Mouse (Mus musculus) limb, embryonic 11.5 days (tissue): ENCODE data around the gene Gucy1b2. TPM values are rescaled to one million over a fixed set of nuclear protein-coding genes. Genes with fewer than 3 reads are reported as not detected.

ENCODE experiments used
- ATAC-seq: fragments of 200-750 bp; cut with Nextera tagmentation; 2 replicates; pipeline ENCODE4 v1.8.0; 2017; ENCODE audit warnings: low read depth; ENCODE audit not compliant: insufficient number of reproducible peaks, low FRiP score, low TSS enrichment
- DNase-seq: peaks from one replicate; pipeline ENCODE4 v3.0.0-alpha.2; 2015; ENCODE audit warnings: low spot score
- H3K27ac ChIP-seq: fragments of 300-500 bp; sonication (generic); replicated peaks from 2 replicates; pipeline ENCODE4 v1.5.1; 2014; ENCODE audit warnings: low read depth, mild to moderate bottlenecking, low read length
- H3K27me3 ChIP-seq: fragments of 300-500 bp; sonication (generic); 2 replicates; pipeline ENCODE4 v1.6.1; 2014; ENCODE audit warnings: mild to moderate bottlenecking, low read length, mixed read lengths; ENCODE audit not compliant: control insufficient read depth, insufficient read depth
- H3K36me3 ChIP-seq: fragments of 300-500 bp; sonication (generic); 2 replicates; pipeline ENCODE4 v1.6.1; 2014; ENCODE audit warnings: mild to moderate bottlenecking, low read length, moderate library complexity, mixed read lengths; ENCODE audit not compliant: control insufficient read depth, insufficient read depth
- H3K4me1 ChIP-seq: fragments of 300-500 bp; sonication (generic); 2 replicates; pipeline ENCODE4 v1.6.1; 2014; ENCODE audit warnings: low read length, mixed read lengths; ENCODE audit not compliant: control insufficient read depth, insufficient read depth
- H3K4me2 ChIP-seq: fragments of 300-500 bp; sonication (generic); 2 replicates; pipeline ENCODE4 v1.6.1; 2014; ENCODE audit warnings: low read depth, mild to moderate bottlenecking, moderate library complexity; ENCODE audit not compliant: severe bottlenecking
- H3K4me3 ChIP-seq: fragments of 300-500 bp; sonication (generic); 2 replicates; pipeline ENCODE4 v1.5.1; 2014; ENCODE audit warnings: low read depth, low read length
- H3K9ac ChIP-seq: fragments of 300-500 bp; sonication (generic); 2 replicates; pipeline ENCODE4 v1.6.1; 2014; ENCODE audit warnings: mild to moderate bottlenecking, low read length
- H3K9me3 ChIP-seq: fragments of 300-500 bp; sonication (generic); 2 replicates; pipeline ENCODE4 v1.6.1; 2016; ENCODE audit warnings: low read length; ENCODE audit not compliant: control insufficient read depth
- WGBS: fragments of 180-500 bp; shearing (Covaris S2); extraction: QIAGEN DNeasy Blood & Tissue Kit; methylation state at CpG from one replicate; pipeline ENCODE4 v1.1.7; 2014; 5-methylcytosine and 5-hydroxymethylcytosine counted together
- polyA plus RNA-seq: library from polyadenylated mRNA; unstranded; fragments of >200 nt; fragmentation: Nextera tagmentation; extraction: Ambion mirVana; gene quantifications from 2 replicates; pipeline ENCODE4 v1.2.1, GENCODE M21; 2014

The Gucy1b2 gene
- polyA plus RNA-seq, 1 experiment from 2014 or later: 0.05 TPM

- Histone ChIP-seq H3K4me1 (no peaks in the 10 kb centered on the region), H3K4me3 (no peak overlapping the region), H3K9ac (no peak overlapping the region), H3K36me3 (no peaks in the 10 kb centered on the region), H3K4me2 (no peak overlapping the region), H3K9me3 (no peaks in the 10 kb centered on the region), H3K27ac (no peak overlapping the region), H3K27me3 (no peaks in the 10 kb centered on the region)
- DNase-seq (no peak), ATAC-seq (no peak)
- WGBS: 69% methylated on average over 4 of the region's 4 CpGs
Observed at GRCm38 (mm10) chr14:62438236-62438635, 17.9 kb downstream of the Gucy1b2 start.

- Histone ChIP-seq H3K9ac (no peak overlapping the region), H3K4me3 (no peak overlapping the region), H3K4me2 (no peak overlapping the region), H3K27me3 (no peaks in the 10 kb centered on the region), H3K27ac (no peak overlapping the region), H3K9me3 (no peaks in the 10 kb centered on the region), H3K36me3 (no peaks in the 10 kb centered on the region), H3K4me1 (no peaks in the 10 kb centered on the region)
- DNase-seq (no peak), ATAC-seq (no peak)
- 93% methylated on average over 2 of the region's 2 CpGs for WGBS
Observed at GRCm38 (mm10) chr14:62437806-62438205, 18.3 kb downstream of the Gucy1b2 start.

GRCm38 (mm10) chr14:62425277-62425691 lies 30.8 kb downstream of the Gucy1b2 start:
- H3K9ac ChIP-seq: no peak overlapping the region
- H3K4me3 ChIP-seq: no peak overlapping the region
- 56% methylated on average over 2 of the region's 2 CpGs for WGBS
- H3K4me1 ChIP-seq: no peaks in the 10 kb centered on the region
- H3K36me3 ChIP-seq: no peaks in the 10 kb centered on the region
- no peaks in the 10 kb centered on the region for H3K27me3 ChIP-seq
- DNase-seq (no peak), ATAC-seq (no peak)
- H3K9me3 ChIP-seq: no peaks in the 10 kb centered on the region
- no peak overlapping the region for H3K4me2 ChIP-seq
- H3K27ac ChIP-seq: no peak overlapping the region

GRCm38 (mm10) chr14:62422265-62422664 lies 33.8 kb downstream of the Gucy1b2 start:
- WGBS: 80% methylated on average over 4 of the region's 4 CpGs
- H3K9ac ChIP-seq: no peak overlapping the region
- no peak overlapping the region for H3K4me2 ChIP-seq
- no peaks in the 10 kb centered on the region for H3K36me3 ChIP-seq
- H3K9me3 ChIP-seq: no peaks in the 10 kb centered on the region
- DNase-seq: no peak
- H3K4me1 ChIP-seq: no peaks in the 10 kb centered on the region
- no peak for ATAC-seq
- no peak overlapping the region for H3K4me3 ChIP-seq
- no peak overlapping the region for H3K27ac ChIP-seq
- no peaks in the 10 kb centered on the region for H3K27me3 ChIP-seq

GRCm38 (mm10) chr14:62417501-62417900 lies 38.6 kb downstream of the Gucy1b2 start:
- no peak overlapping the region for H3K4me3 ChIP-seq
- no peaks in the 10 kb centered on the region for H3K36me3 ChIP-seq
- H3K9ac ChIP-seq: no peak overlapping the region
- DNase-seq (no peak), ATAC-seq (no peak)
- no peaks in the 10 kb centered on the region for H3K27me3 ChIP-seq
- no peaks in the 10 kb centered on the region for H3K4me1 ChIP-seq
- H3K27ac ChIP-seq: no peak overlapping the region
- WGBS: 94% methylated on average over 3 of the region's 3 CpGs
- H3K4me2 ChIP-seq: no peak overlapping the region
- H3K9me3 ChIP-seq: no peaks in the 10 kb centered on the region

- Histone ChIP-seq H3K4me2 (no peak overlapping the region), H3K27me3 (no peaks in the 10 kb centered on the region), H3K4me1 (no peaks in the 10 kb centered on the region), H3K9ac (no peak overlapping the region), H3K27ac (no peak overlapping the region), H3K36me3 (no peaks in the 10 kb centered on the region), H3K4me3 (no peak overlapping the region), H3K9me3 (no peaks in the 10 kb centered on the region)
- WGBS: 77% methylated on average over 1 of the region's 1 CpGs
- DNase-seq (no peak), ATAC-seq (no peak)
Observed at GRCm38 (mm10) chr14:62416742-62417134, 39.4 kb downstream of the Gucy1b2 start.

GRCm38 (mm10) chr14:62416007-62416741 lies 39.9 kb downstream of the Gucy1b2 start:
- no peaks in the 10 kb centered on the region for H3K27me3 ChIP-seq
- 59% methylated on average over 7 of the region's 7 CpGs for WGBS
- H3K27ac ChIP-seq: no peak overlapping the region
- no peak for DNase-seq
- no peak overlapping the region for H3K4me3 ChIP-seq
- H3K36me3 ChIP-seq: no peaks in the 10 kb centered on the region
- H3K4me2 ChIP-seq: no peak overlapping the region
- no peak overlapping the region for H3K9ac ChIP-seq
- no peaks in the 10 kb centered on the region for H3K9me3 ChIP-seq
- no peak for ATAC-seq
- H3K4me1 ChIP-seq: no peaks in the 10 kb centered on the region

GRCm38 (mm10) chr14:62395346-62395745 lies 60.7 kb downstream of the Gucy1b2 start:
- Histone ChIP-seq H3K4me2 (no peak overlapping the region), H3K36me3 (no peaks in the 10 kb centered on the region), H3K27ac (no peak overlapping the region), H3K4me3 (no peak overlapping the region), H3K27me3 (no peaks in the 10 kb centered on the region), H3K9ac (no peak overlapping the region), H3K9me3 (no peaks in the 10 kb centered on the region), H3K4me1 (no peaks in the 10 kb centered on the region)
- ATAC-seq: no peak
- DNase-seq: no peak
- 91% methylated on average over 2 of the region's 2 CpGs for WGBS

- ATAC-seq: no peak
- 70% methylated on average over 4 of the region's 4 CpGs for WGBS
- no peak for DNase-seq
- no peaks in the 10 kb centered on the region for H3K9me3 ChIP-seq
- no peaks in the 10 kb centered on the region for H3K4me1 ChIP-seq
- H3K27ac ChIP-seq: no peak overlapping the region
- H3K9ac ChIP-seq: no peak overlapping the region
- H3K4me2 ChIP-seq: no peak overlapping the region
- no peaks in the 10 kb centered on the region for H3K27me3 ChIP-seq
- H3K4me3 ChIP-seq: no peak overlapping the region
- H3K36me3 ChIP-seq: no peaks in the 10 kb centered on the region
Observed at GRCm38 (mm10) chr14:62392754-62393153, 63.3 kb downstream of the Gucy1b2 start.
